Mouse (Mus musculus) brain, embryonic 14.5 days (tissue): ENCODE data around the gene Ccdc42. TPM values are rescaled to one million over a fixed set of nuclear protein-coding genes. Genes with fewer than 3 reads are reported as not detected.
A peak's percentile ranks its signal among the peaks of the same experiment; 100 is the strongest.

Experiments used
- DNase-seq: peaks from one replicate; pipeline ENCODE4 v3.0.0-alpha.2; 2011; ENCODE audit warnings: low read depth
- CTCF ChIP-seq: fragments of 200-500 bp; IDR thresholded peaks from 2 replicates; pipeline ENCODE4 v1.5.1; 2012; ENCODE audit warnings: inconsistent platforms, mild to moderate bottlenecking, moderate library complexity, borderline replicate concordance; ENCODE audit not compliant: insufficient read depth, insufficient read length; ENCODE audit errors: extremely low read depth
- POLR2A ChIP-seq: fragments of 200-500 bp; IDR thresholded peaks from 2 replicates; pipeline ENCODE4 v1.6.1; 2012; ENCODE audit warnings: mild to moderate bottlenecking, inconsistent platforms, borderline replicate concordance; ENCODE audit not compliant: poor library complexity, insufficient read depth, insufficient read length, severe bottlenecking; ENCODE audit errors: extremely low read depth
- polyA plus RNA-seq: library from polyadenylated mRNA; depleted of rRNA; stranded (reverse); fragments of >200 nt; gene quantifications from 2 replicates; pipeline ENCODE4 v1.2.3, GENCODE M21; 2012

Gene Ccdc42
- polyA plus RNA-seq, 1 experiment: 0.37 TPM

GRCm38 (mm10) chr11:68591708-68592107 is 4.9 kb downstream of the Ccdc42 start:
- TF ChIP-seq POLR2A (no peak), CTCF (no peak)
- no peak for DNase-seq

- TF ChIP-seq POLR2A: no peak
- no peak for TF ChIP-seq CTCF
- DNase-seq: no peak
These were observed 6.4 kb downstream of the Ccdc42 start for GRCm38 (mm10) chr11:68593247-68593646.

GRCm38 (mm10) chr11:68597912-68598311 is 11.1 kb downstream of the Ccdc42 start:
- no peak for DNase-seq
- no peak for TF ChIP-seq POLR2A
- no peak for TF ChIP-seq CTCF

GRCm38 (mm10) chr11:68600551-68601021 is 13.8 kb downstream of the Ccdc42 start:
- no peak for TF ChIP-seq CTCF
- TF ChIP-seq POLR2A: no peak
- DNase-seq: no peak

- peak; percentile 40 for DNase-seq
These were observed 14.7 kb downstream of the Ccdc42 start for GRCm38 (mm10) chr11:68601486-68601991.

GRCm38 (mm10) chr11:68602200-68602931 is 15.5 kb downstream of the Ccdc42 start:
- TF ChIP-seq CTCF: no peak
- TF ChIP-seq POLR2A: no peak
- peak; percentile 54 for DNase-seq

More at GRCm38 (mm10) chr11:68601486-68601991, 14.7 kb downstream of the Ccdc42 start:
- TF ChIP-seq CTCF (no peak), POLR2A (no peak)

- no peak for TF ChIP-seq CTCF
- TF ChIP-seq POLR2A: no peak
- DNase-seq: no peak
These were observed 20.2 kb downstream of the Ccdc42 start for GRCm38 (mm10) chr11:68607046-68607445.

- DNase-seq: peak; percentile 32
These were observed 23.2 kb downstream of the Ccdc42 start for GRCm38 (mm10) chr11:68609910-68610566.

GRCm38 (mm10) chr11:68610567-68610947 is 23.7 kb downstream of the Ccdc42 start:
- TF ChIP-seq POLR2A: no peak
- no peak for TF ChIP-seq CTCF
- no peak for DNase-seq

More at GRCm38 (mm10) chr11:68609910-68610566, 23.2 kb downstream of the Ccdc42 start:
- TF ChIP-seq POLR2A (no peak), CTCF (no peak)

- no peak for DNase-seq
- no peak for TF ChIP-seq CTCF
- no peak for TF ChIP-seq POLR2A
These were observed 26.4 kb downstream of the Ccdc42 start for GRCm38 (mm10) chr11:68613071-68613711.

GRCm38 (mm10) chr11:68622751-68623150 is 35.9 kb downstream of the Ccdc42 start:
- no peak for DNase-seq
- TF ChIP-seq CTCF (no peak), POLR2A (no peak)
